Comparison of ENCODE assay signal across 8 mouse cellular contexts in genomic region chr2:31164841-31165455, GRCm38 (mm10). TPM values are rescaled to one million over a fixed set of nuclear protein-coding genes. Genes with fewer than 3 reads are reported as not detected.
DNase-seq lines count a peak whose midpoint lies in the region; TF ChIP-seq lines count a peak whose summit lies in the region.

No protein-coding gene starts in this region.

- H3K9ac ChIP-seq in liver, adult 2 months (ENCODE audit: low read depth, low read length) = no peak overlapping the region

- H3K27me3 ChIP-seq in thymus, adult 2 months (ENCODE audit: control insufficient read depth, insufficient read depth, low read length) = no peaks in the 10 kb centered on the region
- no peaks in the 10 kb centered on the region for H3K27me3 ChIP-seq in liver, adult 2 months (ENCODE audit: control insufficient read depth, insufficient read depth, low read length)

- H3K36me3 ChIP-seq in thymus, adult 2 months (ENCODE audit: control insufficient read depth, insufficient read depth, low read length) = peaks cover 24% of the 10 kb centered on the region
- H3K36me3 ChIP-seq in liver, adult 2 months (ENCODE audit: control insufficient read depth, insufficient read depth, low read length) = peaks cover 18% of the 10 kb centered on the region

- peak overlapping the region; percentile 33; the same call in 1 of the 2 replicates for H3K27ac ChIP-seq in thymus, adult 2 months (ENCODE audit: control insufficient read depth, insufficient read depth, low read length)
- H3K27ac ChIP-seq in liver, adult 2 months (replicated peaks; ENCODE audit: insufficient read depth, low read depth, low read length) = peak overlapping the region; percentile 54

- H3K79me2 ChIP-seq in liver, adult 2 months (ENCODE audit: control insufficient read depth, insufficient read depth, low read length) = peaks cover 23% of the 10 kb centered on the region

- 69% methylated on average over 5 of the region's 5 CpGs for WGBS in thymus, adult 2 months
- WGBS in liver, adult 2 months = 74% methylated on average over 5 of the region's 5 CpGs

- TF ChIP-seq CTCF in thymus, adult 2 months (IDR thresholded peaks at IDR 0.05; ENCODE audit: borderline replicate concordance, control insufficient read depth, extremely low read depth, insufficient read depth, low read length, poor library complexity) = no peak
- TF ChIP-seq CTCF in liver, adult 2 months (IDR thresholded peaks at IDR 0.05; ENCODE audit: low read depth, low read length) = no peak

- no peak overlapping the region for H3K4me3 ChIP-seq in thymus, adult 2 months (ENCODE audit: control insufficient read depth, insufficient read depth, low read length)
- H3K4me3 ChIP-seq in liver, adult 2 months (ENCODE audit: insufficient read depth, low read depth, low read length) = no peak overlapping the region

- no peak for TF ChIP-seq POLR2A in thymus, adult 2 months (IDR thresholded peaks at IDR 0.05; ENCODE audit: control insufficient read depth, extremely low read depth, insufficient read depth, low read length, poor library complexity)
- TF ChIP-seq POLR2A in liver, adult 2 months (IDR thresholded peaks at IDR 0.05; ENCODE audit: extremely low read depth, insufficient read depth, low read length) = no peak

- 0 out of 2 replicates have a peak, but pooled peaks cover 2% of the 10 kb centered on the region for H3K4me1 ChIP-seq in thymus, adult 2 months (replicated peaks; ENCODE audit: control insufficient read depth, insufficient read depth, low read length)
- H3K4me1 ChIP-seq in liver, adult 2 months (ENCODE audit: control insufficient read depth, insufficient read depth, low read length) = peaks cover 6% of the 10 kb centered on the region; the same call in 1 of the 2 replicates

- peak; percentile 32 for DNase-seq in embryo, embryonic 10 days (ENCODE audit: low spot score)
- no peak for DNase-seq in embryo, embryonic 9.5 days (ENCODE audit: extremely low spot score)
- no peak for DNase-seq in thymus, adult 2 months
- no peak for DNase-seq in thymus, postnatal 0 days (ENCODE audit: low spot score)
- peak; percentile 63 for DNase-seq in induced T-regulatory cell, adult 2 months (ENCODE audit: low read depth)
- DNase-seq in liver, adult 2 months (ENCODE audit: extremely low read depth, low read depth, low spot score) = no peak
- no peak for DNase-seq in Muller cell, postnatal 12 days (ENCODE audit: inconsistent ontology term)
- no peak for DNase-seq in thymus, postnatal 36 days

RNA-seq across cellular contexts. Expression of gene Gpr107, which starts 12.8 kb away (rescaled TPM):
- 33.2 and 34.6 TPM in 2 replicates for polyA plus RNA-seq in thymus, adult 2 months (2012; rRNA removed)
- polyA plus RNA-seq in thymus, postnatal 0 days (2015; fragmentation: Nextera tagmentation; extraction: Ambion mirVana) = 21.7 and 24.1 TPM in 2 replicates
- total RNA-seq in liver, adult 2 months (2014; rRNA removed) = 10.0 and 11.4 TPM in 2 replicates
- 6.8 and 8.3 TPM in 2 replicates for polyA plus RNA-seq in liver, adult 2 months (2012; rRNA removed)

RNA-seq across cellular contexts. Expression of gene Fnbp1, which starts 23.1 kb away (rescaled TPM):
- polyA plus RNA-seq in thymus, adult 2 months (2012; rRNA removed) = 148 and 160 TPM in 2 replicates
- 45.6 and 59.9 TPM in 2 replicates for polyA plus RNA-seq in thymus, postnatal 0 days (2015; fragmentation: Nextera tagmentation; extraction: Ambion mirVana)
- total RNA-seq in liver, adult 2 months (2014; rRNA removed) = 5.2 and 7.4 TPM in 2 replicates
- polyA plus RNA-seq in liver, adult 2 months (2012; rRNA removed) = 5.9 and 8.6 TPM in 2 replicates

Comparison
In these comparisons a context has a peak if more than half of its experiments do, and no peak if none do; other contexts are left out.
1. DNase-seq: peak in embryo, embryonic 10 days (single experiment) and induced T-regulatory cell, adult 2 months (single experiment); none in embryo, embryonic 9.5 days (single experiment), thymus, adult 2 months (single experiment), thymus, postnatal 0 days (single experiment), liver, adult 2 months (single experiment), Muller cell, postnatal 12 days (single experiment) and thymus, postnatal 36 days (0 of 2).